Mouse (Mus musculus) heart, postnatal 4 days (tissue): Measurements from ENCODE around the gene Plxdc1. TPM values are rescaled to one million over a fixed set of nuclear protein-coding genes. Genes with fewer than 3 reads are reported as not detected.

Experiments used
- DNase-seq: peaks from one replicate; pipeline ENCODE4 v3.0.0; 2021
- total RNA-seq, 2 experiments: library from RNA; stranded (reverse); gene quantifications; 2 replicates each; pipeline ENCODE4 v1.2.3; 2021

The Plxdc1 gene
- total RNA-seq, 2 experiments from 2014 or later, result 3.4 to 4.2 TPM

DNA sequence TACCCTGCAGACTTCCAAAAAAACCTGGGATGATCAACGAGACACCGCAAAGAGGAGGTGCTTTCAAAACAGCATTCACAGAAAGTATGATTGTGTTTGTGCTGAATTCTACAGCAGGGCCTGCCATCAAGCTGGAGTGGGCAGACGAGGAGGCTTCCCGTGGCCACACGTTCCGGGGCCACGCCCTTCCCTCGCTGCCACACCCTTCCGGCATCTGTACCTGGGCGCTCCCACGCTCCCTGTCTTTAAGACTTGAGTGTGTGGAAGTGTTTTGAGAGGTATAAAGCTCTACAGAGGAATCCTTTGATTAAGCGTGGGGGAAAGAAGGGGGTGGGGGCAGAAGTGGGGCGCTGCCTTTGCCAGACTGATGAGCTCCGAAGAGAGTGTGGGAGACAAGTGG lies 73.1 kb downstream of the Plxdc1 start:
- no peak for DNase-seq

DNA sequence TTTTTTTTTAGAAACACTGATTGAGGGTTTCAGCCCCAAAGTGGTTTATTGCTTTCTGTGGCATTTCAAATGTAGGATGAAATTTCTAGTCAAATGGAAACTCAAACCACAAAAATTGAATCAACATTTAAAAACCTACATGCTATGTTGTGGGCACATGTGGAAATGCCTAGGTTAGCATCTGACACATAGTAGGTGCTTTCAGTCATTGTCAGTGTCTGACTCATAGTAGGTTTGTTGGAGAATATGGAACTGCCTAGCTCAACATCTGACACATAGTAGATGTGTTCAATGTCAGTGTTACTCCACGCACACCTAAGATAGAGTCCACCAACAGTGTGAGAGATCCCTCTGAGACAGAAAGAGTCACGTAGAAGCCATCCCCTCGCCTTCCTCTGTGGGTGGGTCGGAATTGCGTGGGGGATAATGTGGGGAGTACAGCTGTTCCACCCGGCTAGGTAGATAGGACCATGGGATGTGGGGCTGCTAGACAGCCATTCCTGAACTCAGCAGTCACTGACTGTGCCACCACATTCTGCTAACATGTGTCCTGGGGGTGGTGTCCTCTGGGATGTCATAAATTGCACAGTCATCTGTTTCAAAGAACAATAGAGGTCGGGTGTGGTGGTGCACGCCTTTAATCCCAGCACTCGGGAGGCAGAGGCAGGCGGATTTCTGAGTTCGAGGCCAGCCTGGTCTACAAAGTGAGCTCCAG lies 77.5 kb downstream of the Plxdc1 start:
- no peak for DNase-seq

DNA sequence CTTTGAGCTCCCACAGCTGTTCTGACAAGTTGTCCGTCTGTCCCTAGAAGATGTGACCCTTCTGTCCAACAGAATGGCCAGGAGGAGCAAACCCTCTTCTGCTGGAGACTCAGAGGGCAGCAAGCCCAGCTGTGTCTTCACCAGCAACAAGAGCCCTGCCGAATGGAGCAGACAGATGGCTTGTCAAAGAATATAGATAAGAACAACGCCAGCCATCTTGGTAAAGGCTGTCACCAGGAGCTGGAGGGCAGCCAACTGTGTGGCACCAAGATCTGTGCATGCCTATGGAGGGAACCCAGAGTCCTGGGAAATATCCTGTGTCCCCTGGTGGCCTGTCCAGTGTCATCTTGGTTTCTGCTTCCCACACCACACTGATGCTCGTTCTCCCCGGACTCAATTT lies 78.3 kb downstream of the Plxdc1 start:
- DNase-seq, result no peak

DNA sequence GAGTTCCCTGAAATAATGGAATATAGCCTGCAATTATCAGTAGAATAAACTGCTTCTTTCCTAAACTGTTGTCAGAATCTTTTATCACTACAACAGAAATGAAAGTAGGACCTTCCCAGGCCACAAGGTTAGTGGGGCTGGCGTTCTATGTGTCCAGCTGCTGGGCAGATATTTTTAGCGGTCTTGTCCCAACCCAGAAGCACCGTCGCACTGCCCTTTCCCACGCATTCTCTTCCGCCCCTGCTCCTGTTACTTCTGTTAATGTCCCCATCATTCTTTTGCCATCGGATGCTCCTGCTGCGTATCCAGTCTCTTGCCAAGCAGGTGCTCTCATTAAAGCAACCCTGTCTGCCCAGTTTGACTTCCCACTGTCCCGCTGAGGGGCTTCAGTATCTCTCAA lies 79.3 kb downstream of the Plxdc1 start:
- DNase-seq, result no peak

DNA sequence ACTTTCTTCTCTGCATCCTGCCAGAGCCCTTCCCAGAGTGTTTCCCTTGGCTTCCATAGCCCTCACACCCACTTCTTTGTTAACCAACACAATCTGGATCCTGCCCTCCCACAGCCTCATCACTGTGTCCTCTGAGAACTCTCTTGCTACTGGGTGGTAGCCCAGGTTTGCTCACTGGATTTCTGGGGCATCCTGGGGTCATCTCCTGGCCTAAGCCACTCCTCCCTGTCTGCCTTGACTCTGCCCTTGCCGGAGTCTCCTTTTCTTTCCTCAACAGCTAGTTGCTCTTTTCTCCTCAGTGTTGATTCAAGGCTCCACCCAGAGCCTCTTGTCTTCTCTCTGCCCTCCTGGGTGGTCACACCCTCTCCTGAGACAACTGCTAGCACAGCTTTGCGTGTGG lies 80.3 kb downstream of the Plxdc1 start:
- no peak for DNase-seq

DNA sequence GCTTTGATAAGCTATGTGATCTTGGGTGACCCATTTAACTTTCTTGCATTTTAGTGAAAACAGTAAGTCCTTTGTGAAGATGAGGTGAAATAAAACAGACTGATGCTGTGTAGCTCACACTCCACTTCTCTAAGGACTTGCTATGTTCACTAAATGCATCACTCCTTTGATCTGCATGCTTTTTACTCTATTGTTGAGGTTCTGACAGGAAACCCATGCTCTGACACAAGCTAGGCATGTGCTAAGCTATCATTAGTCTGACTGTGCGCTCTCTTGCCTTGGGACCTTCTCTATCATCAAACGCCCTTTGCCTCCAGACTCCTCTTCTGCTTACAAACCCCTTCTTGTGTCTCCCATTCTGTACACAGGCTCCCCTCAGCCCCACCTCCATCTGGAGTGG lies 80.7 kb downstream of the Plxdc1 start:
- DNase-seq, result no peak

DNA sequence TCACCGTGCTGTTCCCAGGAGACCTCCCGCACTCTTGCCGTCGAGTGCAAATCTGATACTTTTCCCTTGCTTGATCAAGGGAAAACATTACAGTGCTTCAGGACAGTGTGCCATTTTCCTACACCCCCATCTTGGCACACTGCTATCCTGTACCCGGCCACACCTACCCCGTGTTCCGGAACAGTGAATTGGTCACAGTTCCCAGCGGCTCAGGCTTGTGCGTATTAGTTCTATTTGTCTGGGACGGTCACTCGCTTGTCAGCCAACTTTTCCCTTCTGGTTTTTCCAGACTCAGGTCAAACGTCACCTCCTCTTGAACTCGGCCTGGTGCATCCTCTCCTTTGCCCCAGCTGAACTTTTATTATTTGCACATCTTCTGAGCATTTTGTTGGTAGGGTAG lies 81.4 kb downstream of the Plxdc1 start:
- DNase-seq, result no peak

DNA sequence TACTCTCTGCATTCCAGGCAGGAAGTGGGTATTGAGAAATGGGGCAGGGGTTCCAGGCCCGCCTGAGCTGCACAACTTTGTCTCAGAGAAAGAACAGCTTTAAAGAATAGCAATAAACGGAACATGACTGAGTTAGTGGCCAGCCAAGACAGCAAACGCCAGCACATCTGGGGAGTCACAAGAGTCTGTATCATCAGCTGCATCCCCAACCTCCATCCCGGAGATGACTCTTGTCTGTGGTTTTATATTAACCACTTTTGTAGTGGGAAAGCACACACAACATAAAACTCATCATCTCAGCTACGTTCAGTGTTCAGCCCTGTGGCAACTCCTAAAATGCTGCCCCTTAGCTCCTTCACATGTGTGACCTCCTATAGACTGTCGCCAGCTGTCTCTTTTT lies 84.4 kb downstream of the Plxdc1 start:
- no peak for DNase-seq

DNA sequence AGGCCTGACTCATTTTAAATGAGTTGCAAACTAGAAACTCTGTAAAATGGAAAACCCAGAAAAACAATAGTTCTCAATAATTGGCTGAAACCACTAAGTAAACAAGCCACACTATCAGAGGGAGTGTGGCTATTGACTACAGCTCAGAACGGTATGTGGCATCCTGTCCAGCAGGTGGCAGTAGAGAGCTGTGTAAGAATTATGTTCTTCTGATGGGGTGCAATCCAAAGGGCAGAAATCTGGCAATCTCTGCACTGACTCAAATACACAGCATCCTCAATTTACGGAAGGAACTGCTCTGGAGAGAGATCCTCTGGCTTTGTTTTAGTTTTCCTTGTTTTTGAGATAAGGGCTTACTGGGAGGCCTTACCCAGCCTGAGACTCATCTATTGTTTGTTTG lies 86.4 kb downstream of the Plxdc1 start:
- peak; percentile 93 for DNase-seq

DNA sequence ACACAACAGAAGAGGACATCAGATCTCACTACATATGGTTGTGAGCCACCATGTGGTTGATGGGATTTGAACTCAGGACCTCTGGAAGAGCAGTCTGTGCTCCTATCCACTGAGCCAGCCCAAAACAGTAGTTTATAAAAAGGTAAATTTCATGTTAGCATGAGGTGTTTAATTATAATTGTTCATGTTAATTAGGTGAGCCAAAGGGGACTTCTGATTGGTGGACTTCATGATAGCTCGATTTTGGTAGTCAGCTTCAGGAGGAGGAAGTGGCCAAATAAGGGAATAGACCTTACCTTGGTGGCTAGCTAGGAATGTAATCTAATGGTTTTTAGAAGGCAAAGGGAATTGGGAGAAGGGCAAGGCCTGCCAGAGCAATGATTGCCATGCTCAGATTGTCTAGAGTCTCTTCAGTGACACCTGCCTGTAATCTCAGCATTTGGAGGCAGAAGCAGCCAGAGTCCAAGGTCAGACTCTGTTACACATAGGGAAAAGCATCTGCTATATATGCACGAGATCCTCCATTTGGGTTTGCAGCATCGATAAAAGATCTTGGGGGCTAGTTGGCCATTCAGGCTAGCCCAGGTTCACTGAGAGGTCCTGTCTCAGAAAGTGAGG lies 88.6 kb downstream of the Plxdc1 start:
- no peak for DNase-seq

DNA sequence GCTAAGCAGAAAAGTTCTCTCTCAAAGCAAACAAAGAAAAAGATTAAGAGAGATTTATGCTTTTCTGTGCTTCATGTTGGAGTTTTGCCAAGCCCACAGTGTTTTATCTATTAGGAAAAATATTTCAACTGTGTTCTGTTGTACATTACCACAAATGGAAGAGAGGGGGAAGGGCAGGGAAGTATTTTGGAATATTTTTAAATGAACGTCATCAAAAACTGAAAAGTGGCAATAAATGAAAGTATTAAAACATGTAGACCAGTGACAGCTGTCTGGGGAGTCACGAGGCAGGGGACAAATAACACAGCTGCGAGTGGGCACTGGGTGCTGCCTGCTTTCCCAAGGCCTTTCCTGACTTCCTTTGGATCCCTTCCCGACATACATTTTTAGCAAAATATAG lies 89.6 kb downstream of the Plxdc1 start:
- no peak for DNase-seq

DNA sequence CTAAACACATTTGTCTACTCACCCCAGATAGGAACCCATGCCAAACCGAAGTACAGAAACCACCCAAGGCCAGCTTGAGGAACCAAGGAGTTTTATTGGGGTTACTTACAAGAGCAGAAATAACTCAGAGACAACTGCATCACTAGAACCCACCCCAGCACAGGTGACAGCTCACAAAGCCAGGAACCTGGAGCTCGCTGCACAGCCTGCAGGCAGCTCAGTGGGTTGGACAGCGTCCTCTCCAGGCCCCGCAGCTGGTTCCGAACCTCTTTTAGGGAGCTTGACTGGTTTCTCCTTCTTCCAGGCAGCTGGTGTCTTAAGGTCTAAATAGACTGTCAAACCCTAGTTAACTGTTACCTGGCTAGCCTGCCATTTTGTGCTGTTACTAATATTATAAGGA lies 94.4 kb downstream of the Plxdc1 start:
- DNase-seq, result no peak

DNA sequence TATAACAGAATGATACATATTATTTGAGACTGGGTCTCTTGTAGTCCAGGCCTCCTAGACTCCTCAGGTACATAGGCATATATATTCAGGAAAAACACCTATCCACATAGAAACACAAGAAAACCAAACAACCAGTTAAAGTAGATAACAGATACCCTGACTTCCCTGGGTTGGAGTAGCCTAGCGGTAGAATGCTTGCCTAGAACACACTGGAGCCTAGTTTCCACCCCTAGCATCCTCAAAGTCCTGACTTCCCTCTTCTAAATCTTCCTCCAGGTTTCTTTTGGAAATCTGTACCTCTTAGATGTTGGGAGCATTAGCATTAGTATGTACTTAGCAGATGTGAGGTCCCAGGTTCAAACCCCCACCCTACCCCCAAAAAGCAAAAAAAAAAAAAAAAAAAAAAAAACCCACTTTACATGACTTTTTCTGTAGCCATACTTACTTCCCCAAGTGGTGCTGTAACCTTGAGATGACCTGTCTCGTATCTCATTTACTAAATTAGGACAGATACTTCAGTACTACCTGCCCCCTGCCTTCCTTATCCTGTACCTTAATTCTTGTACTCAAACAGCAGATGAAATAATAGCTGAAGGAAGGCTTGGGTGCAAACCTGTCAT lies 100.8 kb downstream of the Plxdc1 start:
- DNase-seq, result no peak

DNA sequence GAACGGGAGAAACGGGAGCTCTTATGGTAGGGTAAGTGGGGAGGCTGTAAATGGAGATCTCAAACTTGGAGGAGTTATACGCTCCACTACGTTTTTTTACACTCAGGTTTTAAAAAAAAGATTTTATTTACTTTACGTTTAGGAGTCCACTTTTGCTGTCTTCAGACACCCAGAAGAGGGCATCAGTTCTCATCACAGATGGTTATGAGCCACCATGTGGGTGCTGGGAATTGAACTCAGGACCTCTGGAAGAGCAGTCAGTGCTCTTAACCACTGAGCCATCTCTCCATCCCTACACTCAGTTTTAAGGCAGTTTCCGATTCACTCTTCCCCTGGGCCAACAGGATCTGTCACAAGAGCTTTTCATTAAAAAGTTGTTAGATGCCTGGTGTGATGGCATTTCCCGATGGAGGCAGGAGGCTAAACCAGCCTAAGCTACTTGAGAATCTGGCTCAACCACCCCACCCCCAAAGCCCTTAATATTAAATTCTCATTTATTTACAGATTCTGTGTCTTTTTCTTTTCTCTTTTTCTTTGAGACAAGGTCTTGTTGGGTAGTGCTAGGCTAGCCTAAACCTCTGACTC lies 101.6 kb downstream of the Plxdc1 start:
- no peak for DNase-seq

DNA sequence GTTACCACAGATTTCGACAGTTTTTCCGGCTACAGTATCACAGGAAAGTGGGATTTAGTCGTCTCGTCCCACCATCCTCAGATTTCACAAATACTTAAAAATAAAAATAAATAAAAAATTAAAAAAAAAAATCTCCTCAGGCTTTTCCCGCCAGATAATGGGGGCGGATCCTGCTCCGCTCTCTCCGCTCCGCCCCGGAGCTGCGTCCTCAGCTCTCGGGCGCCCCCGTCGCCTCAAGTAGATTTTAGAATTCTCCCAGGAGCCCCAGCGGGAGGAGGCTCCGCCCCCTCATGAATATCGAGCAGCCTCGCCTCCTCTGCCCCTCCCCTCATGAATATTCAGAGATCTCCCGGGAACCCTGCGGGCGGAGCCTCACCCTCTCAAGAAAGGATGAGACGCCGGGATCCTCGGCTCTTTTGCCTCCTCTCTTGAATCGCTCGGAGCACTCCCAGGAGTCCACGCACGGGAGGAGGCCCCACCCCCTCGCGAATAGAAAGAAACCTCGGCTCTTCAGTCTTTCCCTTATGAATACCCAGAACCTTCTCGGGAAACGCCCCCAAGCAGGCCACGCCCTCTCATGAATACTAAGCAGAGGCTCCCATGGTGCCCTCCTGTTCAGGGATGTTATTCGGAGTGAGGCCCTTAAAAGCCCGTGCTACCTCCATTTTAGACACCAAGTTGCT lies 102.2 kb downstream of the Plxdc1 start, which contains the start of gene Fbxo47:
Gene Fbxo47, minus strand, starts transcription at position 237 of the 683 bp plus-strand sequence.
- DNase-seq, result peak; percentile 97

DNA sequence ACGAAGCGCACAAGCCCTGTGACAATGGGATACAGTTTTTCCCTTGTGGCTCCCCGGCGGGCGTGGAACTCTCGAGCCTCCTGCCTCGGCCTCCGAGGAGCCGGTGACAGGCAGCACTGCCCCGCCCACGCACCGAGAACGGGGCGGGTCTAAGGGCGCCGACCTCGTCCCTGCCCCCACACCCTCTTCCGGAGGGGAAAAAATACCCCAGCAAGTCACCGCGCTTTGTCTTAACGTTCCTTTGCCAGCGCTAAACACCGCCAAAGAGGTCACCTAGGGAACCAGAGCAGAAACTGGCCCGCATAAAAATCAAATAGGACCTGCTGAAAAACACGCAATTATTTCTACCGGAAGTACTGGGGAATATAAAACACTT lies 102.7 kb downstream of the Plxdc1 start:
- peak; percentile 75 for DNase-seq

DNA sequence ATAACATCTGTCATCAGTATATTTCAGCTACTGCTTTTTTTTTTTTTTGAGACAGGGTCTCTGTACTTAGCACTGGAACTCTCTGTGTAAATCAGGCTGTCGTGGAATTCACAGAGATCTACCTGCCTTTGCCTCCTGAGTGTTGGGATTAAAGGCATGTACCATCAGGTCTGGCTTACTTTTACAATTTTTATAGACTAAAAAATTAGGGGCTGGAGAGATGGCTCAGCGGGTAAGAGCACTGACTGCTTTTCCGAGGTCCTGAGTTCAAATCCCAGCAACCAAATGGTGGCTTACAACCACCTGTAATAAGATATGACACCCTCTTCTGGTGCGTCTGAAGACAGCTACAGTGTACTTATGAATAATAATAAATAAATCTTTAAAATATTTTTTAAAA lies 105.9 kb downstream of the Plxdc1 start:
- no peak for DNase-seq

DNA sequence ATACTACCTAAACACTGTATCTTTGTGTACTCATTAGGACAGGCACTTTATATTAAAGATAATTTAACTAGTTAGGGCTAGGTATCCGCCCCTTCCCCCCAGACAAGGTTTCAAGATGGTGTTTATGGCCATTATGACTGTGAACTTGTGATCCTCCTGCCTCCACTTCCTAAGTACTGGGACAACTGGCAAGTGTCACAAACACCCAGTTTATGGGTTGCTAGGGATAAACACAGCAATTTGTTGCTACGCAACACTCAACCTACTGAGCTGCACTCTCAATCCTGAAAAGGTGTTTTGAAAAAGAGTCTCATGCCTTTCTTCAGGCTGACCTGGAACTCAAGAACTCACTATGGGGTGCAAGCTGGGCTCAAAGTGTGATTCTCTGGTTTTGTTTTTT lies 108.9 kb downstream of the Plxdc1 start:
- DNase-seq, result no peak

DNA sequence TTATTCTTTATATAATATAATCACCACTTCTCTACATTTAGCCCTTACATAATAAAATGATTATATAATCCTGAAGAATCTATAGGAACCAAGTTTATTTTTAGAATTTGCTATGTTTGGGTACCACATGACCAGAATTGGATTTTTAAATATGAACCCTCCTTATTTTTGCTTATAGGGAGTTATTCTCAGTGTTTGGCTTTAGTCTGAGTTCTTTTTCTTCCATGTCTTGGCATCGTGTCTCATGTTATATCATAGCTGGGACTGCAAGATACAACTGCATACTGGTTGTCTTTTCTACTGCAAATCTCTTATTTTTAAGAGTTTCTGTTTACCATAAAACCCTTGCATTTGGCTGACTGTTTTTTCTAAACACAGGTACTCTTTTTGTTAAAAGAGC lies 111.8 kb downstream of the Plxdc1 start:
- DNase-seq, result no peak
